Mouse (Mus musculus): Measurements from ENCODE around the gene Chfr.

GRCm38 (mm10) chr5:110211312-110211711 lies 75.7 kb downstream of the Chfr start:
- TF ChIP-seq POLR2A (IDR thresholded peaks at IDR 0.05; ENCODE audit: extremely low read depth, insufficient read depth, low read length) (no peak), CTCF (IDR thresholded peaks at IDR 0.05; ENCODE audit: low read depth, low read length) (no peak)
